Mouse (Mus musculus): ENCODE measurements around the gene Olfr965.
"Not testable (repeated sequence)": the region's sequence is repeated elsewhere in the genome, so short reads cannot be mapped to it uniquely, and the experiment has no call there.

The Olfr965 gene

DNA sequence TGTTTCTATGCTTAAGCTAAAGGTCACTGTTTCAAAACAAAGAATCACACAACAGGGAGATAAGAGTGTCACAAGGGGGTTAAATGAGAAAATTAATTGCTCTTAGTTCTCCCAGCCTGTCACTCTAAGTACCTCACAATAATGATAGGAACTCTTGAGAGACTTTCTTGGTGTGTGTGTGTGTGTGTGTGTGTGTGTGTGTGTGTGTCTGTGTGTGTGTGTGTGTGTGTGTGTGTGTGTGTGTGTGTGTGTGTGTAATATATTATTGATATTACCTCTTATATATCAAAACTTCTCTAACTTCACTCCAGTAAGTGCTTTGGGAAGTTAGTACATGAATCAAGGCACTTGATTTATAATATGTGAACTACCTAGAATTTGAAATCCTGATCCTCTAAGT, at the start of gene Olfr965:
Gene Olfr965 (plus strand): TSS at position 301 of the 400 bp plus-strand sequence.
- DNase-seq (ENCODE audit: low spot score), result no peak

DNA sequence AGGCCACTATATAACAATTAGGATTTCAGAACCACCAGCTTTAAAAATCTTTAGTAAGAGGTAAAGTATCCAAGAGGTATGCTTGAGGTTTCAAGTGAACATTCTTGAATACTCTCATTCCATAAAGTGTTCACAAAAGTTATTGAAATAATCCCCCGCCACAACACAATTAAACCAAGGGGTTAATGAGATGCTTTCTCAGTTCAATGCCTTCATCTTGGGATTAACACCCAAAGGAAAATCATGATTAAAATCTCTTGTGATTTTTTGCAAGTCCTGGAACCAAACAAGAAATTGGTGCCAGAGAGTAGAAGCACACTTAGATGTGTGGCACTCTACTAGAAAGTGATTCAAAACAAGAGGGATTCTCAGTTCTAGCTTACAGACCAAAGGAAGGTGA, 44.2 kb upstream of the Olfr965 start, which contains the start of gene Olfr963:
Gene Olfr963 (plus strand): TSS at position 301 of the 400 bp plus-strand sequence.
- DNase-seq (ENCODE audit: low spot score), result no peak

DNA sequence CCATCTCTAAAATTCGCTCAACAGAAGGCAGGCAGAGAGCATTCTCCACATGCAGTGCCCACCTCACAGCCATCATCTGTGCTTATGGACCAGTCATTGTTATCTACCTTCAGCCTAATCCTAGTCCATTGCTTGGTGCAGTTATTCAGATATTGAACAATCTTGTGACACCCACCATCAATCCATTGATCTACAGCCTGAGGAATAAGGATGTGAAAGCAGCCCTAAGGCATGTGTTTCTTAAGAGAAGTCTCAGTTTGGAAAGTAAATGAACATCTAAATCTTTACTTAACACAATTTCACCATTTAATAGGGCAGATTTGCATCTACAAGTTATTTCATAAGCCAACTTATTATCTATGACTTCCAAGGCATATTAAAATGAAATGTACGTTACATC, 41.4 kb upstream of the Olfr965 start:
- DNase-seq (ENCODE audit: low spot score), result no peak

DNA sequence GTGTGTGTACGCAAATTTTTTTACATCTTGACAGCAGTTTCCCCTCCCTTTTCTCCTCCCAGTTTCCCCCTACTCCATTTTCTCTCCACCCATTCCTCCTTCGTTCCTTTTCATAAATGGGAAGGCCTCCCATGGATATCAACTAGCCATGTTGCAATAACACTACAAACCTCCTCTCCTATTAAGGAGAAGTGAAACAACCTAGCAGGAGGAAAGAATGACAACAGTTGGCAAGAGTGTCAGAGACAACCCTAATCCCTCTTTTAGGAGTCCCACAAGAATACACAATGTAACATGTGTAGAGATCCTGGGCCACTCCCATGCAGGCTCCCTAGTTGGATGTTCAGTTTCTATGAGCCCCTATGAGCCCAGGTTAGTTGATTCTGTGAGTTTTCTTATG, 36.3 kb upstream of the Olfr965 start:
- no peak for DNase-seq (ENCODE audit: low spot score)

- DNase-seq (ENCODE audit: low spot score), result no peak
These were observed 32.6 kb upstream of the Olfr965 start for GRCm38 (mm10) chr9:39678557-39678956.

DNA sequence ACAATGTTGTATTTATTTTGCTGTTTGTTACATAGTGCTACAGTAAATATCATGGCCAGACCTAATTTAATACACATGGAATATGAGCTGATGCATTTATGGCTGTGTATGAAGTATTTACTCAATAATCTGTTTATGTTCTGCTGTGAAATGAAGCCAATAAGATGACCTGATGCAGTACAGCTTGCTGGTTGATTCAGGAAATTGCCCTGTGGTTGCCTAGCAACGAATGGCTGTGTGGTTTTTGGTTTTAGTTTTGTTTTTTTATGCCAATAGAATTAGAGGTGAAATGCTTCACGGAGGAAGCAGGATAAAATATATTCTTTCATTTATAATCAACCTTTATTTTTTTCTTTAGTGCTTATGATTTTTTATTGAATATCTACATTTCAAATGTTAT, 31.9 kb upstream of the Olfr965 start:
- no peak for DNase-seq (ENCODE audit: low spot score)

- DNase-seq (ENCODE audit: low spot score), result not testable (repeated sequence)
These were observed 10.0 kb upstream of the Olfr965 start for GRCm38 (mm10) chr9:39701123-39701522.

DNA sequence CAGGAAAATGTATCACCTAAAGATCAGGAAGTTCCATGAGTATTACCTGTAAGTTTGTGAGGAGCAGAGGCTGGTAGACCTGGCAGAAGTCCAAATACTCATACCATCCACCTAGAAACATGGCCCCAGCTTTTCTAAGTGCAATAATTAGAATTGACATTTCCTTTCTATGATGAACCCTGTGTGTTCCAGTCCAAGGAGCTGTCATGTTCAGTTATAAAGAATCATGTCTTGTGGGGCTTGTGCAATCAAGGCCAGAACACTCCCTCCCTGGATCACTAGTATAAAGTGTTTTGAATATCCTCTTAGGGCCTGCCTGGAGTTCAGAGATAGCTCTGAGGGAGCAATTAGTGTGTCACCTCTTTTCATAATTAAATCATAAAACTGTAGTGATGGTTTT, 4.1 kb upstream of the Olfr965 start, which contains the start of gene Olfr149:
Gene Olfr149 (minus strand): TSS at position 101 of the 400 bp plus-strand sequence.
- DNase-seq (ENCODE audit: low spot score), result no peak

- peak; percentile 50 for DNase-seq (ENCODE audit: low spot score)
These were observed 2.2 kb upstream of the Olfr965 start for GRCm38 (mm10) chr9:39708958-39709357.

DNA sequence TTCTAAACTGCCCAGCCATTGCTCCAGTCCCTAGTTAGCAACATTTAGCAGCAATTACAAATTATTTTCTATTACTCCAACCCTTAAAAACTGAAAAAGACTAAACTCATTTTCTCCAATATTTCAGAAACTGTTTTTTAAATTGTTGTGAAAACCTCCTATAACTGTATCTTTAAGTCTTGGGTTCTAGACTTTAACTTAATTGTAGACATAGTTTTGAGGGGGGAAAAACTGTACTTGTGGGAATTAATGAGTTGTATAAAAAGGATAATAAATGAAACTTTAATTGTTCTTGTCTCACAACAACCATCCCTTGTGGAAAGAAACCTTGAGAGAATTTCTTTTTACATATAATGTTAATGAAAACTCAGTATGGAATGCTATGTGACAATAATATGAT, 19.5 kb downstream of the Olfr965 start, which contains the start of gene Olfr150:
Gene Olfr150 (plus strand): TSS at position 301 of the 400 bp plus-strand sequence.
- no peak for DNase-seq (ENCODE audit: low spot score)

DNA sequence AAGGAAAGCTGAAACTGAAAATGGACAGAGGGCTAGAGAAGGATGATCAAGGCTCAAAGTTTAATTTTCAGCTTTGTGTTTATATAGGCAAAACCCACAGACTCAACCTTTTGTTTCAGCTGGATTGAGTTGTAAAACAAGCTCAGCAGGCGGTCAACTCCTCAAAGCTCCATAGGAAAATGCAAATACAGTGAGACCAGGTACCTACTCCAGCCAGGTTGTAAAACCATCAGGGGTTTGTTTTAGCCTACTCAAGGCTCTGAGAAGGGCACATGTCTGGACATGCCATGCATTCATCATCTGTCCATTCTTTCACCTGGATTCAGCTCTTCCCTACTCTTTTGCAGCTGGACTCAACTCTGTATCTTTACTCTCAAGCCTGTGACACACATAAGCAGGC, 29.6 kb downstream of the Olfr965 start:
- no peak for DNase-seq (ENCODE audit: low spot score)

DNA sequence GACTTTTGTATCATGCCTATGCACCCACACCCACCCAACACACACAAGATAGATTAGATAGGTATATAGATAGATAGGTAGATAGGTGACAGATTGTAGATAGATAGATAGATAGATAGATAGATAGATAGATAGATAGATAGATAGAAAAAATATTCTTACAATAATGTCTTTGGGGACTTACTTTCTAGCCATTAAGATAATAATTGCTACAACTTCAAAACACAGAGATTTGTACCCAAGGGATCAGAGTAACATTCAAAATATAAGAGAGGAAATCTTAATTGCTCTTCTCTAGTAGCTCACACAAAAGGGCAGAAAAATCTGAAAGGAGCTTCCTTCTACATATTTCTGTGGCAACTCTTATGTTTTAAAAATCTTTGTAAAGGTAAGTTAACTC, 34.8 kb downstream of the Olfr965 start, which contains the start of gene Olfr967:
Gene Olfr967 (plus strand): TSS at position 301 of the 400 bp plus-strand sequence.
- no peak for DNase-seq (ENCODE audit: low spot score)

GRCm38 (mm10) chr9:39746428-39746827, 35.3 kb downstream of the Olfr965 start:
- DNase-seq (ENCODE audit: low spot score), result no peak

Measured in testis, postnatal 10 days (tissue).